Mouse (Mus musculus): ENCODE measurements at regions not wholly inside any gene's neighbourhood (a gene's known extent, or its start where the extent isn't known, plus 50 kb on each side); places are given as distances from the start of the nearest gene placed in this dataset.

DNA sequence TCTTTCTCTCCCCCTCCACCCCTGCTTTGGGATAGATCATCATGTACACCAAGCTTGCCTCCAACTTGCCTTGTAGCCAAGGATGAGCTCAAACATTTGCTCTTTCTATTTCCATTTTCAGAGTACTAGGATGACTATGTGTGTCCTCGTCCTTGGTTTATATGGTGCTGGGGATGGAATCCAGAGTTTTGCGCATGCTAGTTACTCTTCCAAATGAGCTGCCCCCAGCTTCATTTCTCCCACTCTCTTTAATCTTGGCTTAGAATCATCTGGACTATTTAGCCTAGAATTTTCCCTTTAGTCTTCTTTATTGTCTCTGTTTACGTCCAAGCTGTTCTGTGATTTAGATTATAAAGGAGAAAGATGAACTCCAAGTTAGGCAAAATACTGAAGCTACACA is 349.2 kb downstream of the Nucb2 start:
- in situ Hi-C loops (cut with MboI, MseI), result loop anchor here (10.0 kb wide), 1 partner anchor 299 kb away; no protein-coding TSS in a partner anchor

- in situ Hi-C loops (cut with MboI, MseI), result loop anchor here (10.0 kb wide), 1 partner anchor 302 kb away; no protein-coding TSS in a partner anchor
Measured at GRCm38 (mm10) chr7:116857141-116857540, 353.0 kb downstream of the Nucb2 start.

GRCm38 (mm10) chr7:116857744-116858143 is 353.6 kb downstream of the Nucb2 start:
- in situ Hi-C loops (cut with MboI, MseI), result loop anchor here (10.0 kb wide), 1 partner anchor 303 kb away; no protein-coding TSS in a partner anchor

- in situ Hi-C loops (cut with MboI, MseI), result no loop called here
Measured at GRCm38 (mm10) chr7:116882268-116882964, 378.2 kb downstream of the Nucb2 start.

DNA sequence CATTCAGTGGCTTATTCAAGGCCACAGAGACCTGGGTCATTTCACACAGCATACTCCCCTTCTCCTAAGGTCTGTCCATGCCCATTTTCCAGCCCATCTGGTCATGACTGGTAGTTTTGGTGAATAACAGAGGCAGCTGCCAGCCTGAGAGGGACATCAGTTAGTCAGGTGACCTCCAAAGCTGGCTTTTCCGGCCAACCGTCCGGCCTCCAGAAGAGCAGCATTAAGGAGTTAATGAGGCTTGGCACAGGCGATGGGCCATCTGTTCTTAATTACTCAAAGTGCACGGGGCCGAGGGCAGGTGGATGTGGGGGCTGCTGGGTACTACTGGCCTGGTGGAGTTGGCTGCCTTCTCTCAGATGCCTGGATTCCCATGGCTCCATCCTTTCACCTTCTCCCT is 389.7 kb downstream of the Nucb2 start:
- in situ Hi-C loops (cut with MboI, MseI), result no loop called here

GRCm38 (mm10) chr7:116915797-116916196 is 411.6 kb downstream of the Nucb2 start:
- in situ Hi-C loops (cut with MboI, MseI), result no loop called here

DNA sequence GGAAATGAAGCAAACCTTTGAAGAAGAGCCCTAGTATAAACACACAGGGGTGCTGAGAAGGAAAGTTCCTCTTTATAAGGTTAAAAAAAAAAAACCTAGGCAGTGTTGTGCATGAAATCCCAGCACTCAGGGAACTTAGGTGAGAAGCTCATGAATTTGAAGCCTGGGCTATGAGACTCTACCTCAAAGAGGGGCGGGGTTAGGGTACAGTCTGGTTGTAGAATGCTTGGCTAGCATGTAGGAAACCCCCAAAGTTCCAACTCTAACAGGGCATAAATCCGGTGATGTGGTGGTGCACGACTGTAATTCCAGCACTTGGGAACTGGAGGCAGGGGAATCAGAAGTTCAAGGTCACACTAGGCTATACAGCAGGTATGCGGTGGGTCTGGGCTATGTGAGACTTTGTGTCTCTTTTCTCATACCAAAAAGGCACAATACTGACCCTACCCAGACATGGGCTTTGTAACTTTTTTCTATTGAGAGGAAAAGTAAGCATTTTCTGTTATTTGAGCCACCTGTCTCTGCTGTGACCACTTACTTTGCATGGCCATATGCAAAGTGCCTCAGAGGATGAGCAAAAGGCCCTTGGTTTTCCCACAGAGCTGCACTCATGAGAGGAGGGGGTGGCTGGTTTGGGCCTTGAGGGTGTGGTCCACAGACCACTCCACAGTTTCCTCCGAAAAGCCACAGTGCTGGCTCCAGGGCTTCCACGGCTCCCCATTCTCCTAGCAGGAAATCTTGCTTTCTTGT is 413.9 kb downstream of the Nucb2 start:
- in situ Hi-C loops (cut with MboI, MseI), result no loop called here

DNA sequence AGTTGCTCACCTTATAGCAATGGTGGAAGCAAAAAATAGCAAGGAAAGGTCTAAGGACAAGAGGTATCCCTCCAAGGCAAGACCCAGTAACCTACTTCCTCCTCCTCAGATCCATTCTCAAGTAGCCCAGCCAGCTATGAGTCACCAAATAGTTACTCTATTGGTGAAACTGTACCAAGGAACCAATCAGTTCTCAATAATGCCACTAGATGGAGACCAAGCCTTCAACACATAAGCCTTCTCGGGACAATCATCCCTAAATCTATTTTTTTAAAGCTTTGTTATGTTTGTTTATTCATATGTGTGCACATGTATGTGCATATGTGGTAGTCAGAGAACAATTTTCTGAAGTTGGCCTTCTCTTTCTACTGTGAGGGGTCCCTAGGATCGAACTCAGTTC is 434.3 kb upstream of the Xylt1 start:
- in situ Hi-C loops (cut with MboI, MseI), result no loop called here

- in situ Hi-C loops (cut with MboI, MseI), result no loop called here
Measured at GRCm38 (mm10) chr7:116959196-116959895, 421.4 kb upstream of the Xylt1 start.

- in situ Hi-C loops (cut with MboI, MseI), result no loop called here
Measured at GRCm38 (mm10) chr7:116963839-116964238, 416.9 kb upstream of the Xylt1 start.

DNA sequence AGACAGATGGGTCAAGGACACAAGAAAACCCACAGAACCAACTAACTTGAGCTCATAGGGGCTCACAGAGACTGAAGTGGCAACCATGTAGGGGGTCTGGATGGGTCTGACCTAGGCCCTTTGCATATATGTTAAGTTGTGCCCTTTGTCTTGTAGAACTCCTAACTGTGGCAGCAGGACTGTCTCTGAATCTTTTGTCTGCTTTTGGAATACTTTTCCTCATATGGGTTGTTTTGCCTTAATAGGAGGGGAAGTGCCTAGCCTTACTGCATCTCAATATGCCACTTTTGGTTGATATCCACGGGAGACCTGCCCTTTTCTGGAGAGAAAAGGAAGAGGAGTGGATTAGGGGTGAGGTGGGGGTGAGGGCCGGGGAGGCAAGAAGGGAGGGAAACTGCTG is 389.4 kb upstream of the Xylt1 start:
- in situ Hi-C loops (cut with MboI, MseI), result no loop called here

DNA sequence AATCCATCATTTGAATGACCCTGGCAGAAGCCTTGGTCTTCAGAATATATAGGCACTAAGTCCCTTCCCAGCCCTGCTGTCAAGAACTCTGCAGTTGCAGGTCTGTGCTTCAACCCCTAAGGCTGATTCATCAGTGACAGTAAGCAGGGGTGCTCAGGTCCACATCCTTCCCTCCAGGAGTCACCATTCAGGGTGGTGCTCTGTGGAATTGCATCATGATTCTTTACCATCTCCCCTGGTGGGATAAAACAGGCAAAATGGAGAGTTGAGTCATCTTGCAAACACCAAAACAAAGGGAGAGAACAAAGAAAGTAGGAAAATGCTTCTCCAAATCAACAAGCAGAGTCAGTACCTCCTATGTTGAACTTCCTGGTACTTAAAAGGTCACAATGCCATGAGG is 388.6 kb upstream of the Xylt1 start:
- in situ Hi-C loops (cut with MboI, MseI), result no loop called here

DNA sequence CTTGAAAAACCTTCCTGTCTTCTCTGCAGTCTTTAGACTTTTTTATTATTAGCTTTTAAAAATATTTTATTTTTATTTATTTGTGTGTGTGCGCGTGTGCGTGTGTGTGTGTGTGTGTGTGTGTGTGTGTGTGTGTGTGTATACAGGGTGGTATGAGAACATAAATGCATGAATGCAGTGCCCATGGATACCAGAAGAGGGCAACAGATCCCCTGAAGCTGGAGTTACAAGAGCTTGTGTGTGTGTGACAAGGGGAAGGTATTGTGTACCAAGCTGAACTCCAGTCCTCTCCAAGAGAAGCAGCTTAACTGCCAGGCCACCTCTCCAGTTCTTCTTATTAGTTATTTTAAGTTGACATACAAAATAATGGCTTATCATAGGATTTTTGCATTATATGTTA is 385.0 kb upstream of the Xylt1 start:
- in situ Hi-C loops (cut with MboI, MseI), result no loop called here

- in situ Hi-C loops (cut with MboI, MseI), result no loop called here
Measured at GRCm38 (mm10) chr7:117003167-117003566, 377.6 kb upstream of the Xylt1 start.

DNA sequence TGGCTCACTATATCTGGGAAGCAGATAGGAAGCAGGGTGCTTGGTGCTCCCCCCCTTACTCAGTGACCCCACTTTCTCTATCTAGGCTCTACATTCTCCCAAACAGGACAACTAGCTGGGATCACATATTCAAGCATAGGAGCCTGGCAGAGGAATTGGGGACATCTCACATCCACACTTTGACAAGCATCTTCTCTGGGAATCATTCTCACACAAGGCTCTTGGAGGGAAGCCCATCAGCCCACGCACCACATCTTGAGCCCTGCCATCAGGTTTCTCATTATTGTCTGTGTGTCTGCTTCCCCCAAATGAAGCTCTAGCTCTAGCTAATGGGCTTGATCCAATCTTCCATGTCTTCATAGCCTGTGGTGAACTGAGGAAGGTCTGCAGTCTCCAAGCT is 362.4 kb upstream of the Xylt1 start:
- in situ Hi-C loops (cut with MboI, MseI), result no loop called here

- in situ Hi-C loops (cut with MboI, MseI), result no loop called here
Measured at GRCm38 (mm10) chr7:117021716-117022115, 359.1 kb upstream of the Xylt1 start.

- in situ Hi-C loops (cut with MboI, MseI), result no loop called here
Measured at GRCm38 (mm10) chr7:117044926-117045325, 335.9 kb upstream of the Xylt1 start.

- in situ Hi-C loops (cut with MboI, MseI), result no loop called here
Measured at GRCm38 (mm10) chr7:117049249-117049648, 331.5 kb upstream of the Xylt1 start.

- in situ Hi-C loops (cut with MboI, MseI), result no loop called here
Measured at GRCm38 (mm10) chr7:117065771-117066170, 315.0 kb upstream of the Xylt1 start.

GRCm38 (mm10) chr7:117090911-117091550 is 289.7 kb upstream of the Xylt1 start:
- in situ Hi-C loops (cut with MboI, MseI), result no loop called here

DNA sequence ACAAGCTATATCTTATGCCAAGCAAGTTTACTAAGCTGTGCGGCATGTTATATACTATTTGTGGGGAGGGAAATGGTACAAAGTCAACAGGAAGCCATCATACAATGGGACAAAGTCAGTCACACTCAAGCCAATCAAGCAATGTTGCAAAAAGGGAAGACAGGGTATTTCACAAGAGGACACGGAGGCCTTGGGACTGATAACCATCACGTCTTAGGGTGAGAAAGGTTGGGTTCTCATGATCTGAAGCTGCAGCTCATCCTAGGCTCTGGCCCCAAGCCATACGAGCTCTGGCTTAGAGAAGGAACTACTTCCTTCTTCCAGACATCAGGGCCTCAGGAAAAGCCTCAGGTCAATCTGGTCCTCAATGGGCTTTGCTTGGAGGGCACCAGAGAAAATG is 287.9 kb upstream of the Xylt1 start:
- in situ Hi-C loops (cut with MboI, MseI), result no loop called here

DNA sequence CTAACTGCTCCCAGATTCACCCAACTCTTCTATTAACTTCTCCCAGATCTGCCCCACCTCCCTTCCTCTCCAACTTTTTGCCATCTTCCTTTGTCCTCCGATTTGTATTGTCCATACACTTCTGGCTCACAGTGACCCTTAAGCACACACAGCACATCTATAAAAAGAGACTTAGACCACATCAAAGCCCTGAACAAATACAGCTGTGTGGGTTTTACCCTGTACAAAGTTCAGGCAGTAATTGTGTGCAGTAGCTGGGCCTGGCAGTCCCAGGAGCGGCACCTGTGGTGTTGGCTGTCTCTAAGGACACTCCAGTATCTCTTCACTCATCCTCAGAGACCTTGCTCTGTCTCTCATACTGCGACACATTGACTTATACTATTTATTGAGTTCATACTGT is 283.2 kb upstream of the Xylt1 start:
- in situ Hi-C loops (cut with MboI, MseI), result no loop called here

All from T-helper 2 cell (primary cell).